Mouse (Mus musculus): ENCODE data around the gene Zscan22. TPM values are rescaled to one million over a fixed set of nuclear protein-coding genes. Genes with fewer than 3 reads are reported as not detected.
"Not testable (repeated sequence)": the region's sequence is repeated elsewhere in the genome, so short reads cannot be mapped to it uniquely, and the experiment has no call there.

Zscan22 gene
- 20.4 and 22.0 TPM in 2 replicates for polyA plus RNA-seq (2015; fragmentation: Nextera tagmentation; extraction: Ambion mirVana)

DNA sequence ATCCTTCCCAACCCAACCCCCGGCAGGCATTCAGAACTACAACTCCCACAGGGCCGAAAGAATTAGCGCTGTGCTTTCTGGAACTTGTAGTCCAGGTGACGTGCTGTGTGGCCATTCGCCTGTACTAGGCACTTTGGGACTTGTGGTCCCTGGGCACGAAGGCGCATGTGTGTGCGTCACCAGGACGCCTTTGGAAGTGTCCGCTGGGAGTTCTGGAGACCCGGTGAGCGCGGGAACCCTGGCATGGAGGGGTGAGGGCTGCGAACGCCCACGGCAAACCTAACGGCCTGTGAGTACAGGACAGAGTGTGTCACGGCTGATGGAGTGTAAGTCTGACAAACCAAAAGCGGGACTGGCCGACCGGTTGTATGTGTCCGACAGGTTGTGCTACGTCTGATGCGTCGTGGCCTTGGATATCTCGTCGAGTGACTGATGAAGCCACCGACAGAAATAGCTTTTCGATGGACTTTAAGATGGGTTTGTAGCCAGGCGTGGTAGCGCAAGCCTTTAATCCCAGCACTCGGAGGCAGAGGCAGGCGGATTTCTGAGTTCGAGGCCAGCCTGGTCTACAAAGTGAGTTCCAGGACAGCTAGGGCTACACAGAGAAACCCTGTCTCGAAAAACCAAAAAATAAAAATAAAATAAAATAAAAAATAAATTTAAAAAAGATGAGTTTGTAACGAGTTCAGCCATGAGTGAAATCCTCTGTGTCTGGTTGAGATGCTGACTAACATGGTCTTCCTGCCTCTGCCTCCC lies at the start of gene Zscan22:
Gene Zscan22 (plus strand): TSS at position 161 of the 756 bp plus-strand sequence.
- WGBS, result 6% methylated on average over 36 of the region's 36 CpGs
- H3K4me2 ChIP-seq (replicated peaks; ENCODE audit: low read depth, low read length), result peak within 1 kb of the TSS; percentile 54

DNA sequence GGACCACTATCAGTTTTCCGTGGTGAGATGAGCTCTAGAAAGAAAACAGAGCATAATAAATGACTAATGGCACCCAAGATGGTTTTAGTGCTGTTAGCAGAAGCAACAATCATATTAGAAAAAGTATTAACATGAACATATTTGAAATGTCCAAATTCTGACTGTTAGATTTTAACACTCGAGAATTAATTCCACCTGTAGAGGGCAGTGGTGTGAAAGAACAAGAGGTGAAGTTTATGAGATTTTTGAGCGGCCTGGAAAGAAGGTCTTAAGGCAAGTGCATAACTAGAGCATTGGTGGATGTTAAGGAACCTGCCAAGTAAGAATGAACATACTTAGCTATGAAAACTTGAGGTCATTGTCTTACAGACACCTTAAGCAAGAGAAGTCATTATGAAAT lies 23.3 kb upstream of the Zscan22 start:
- Histone ChIP-seq H3K4me1 (ENCODE audit: insufficient read depth, low read length) (no peaks in the 10 kb centered on the region), H3K4me2 (replicated peaks; ENCODE audit: low read depth, low read length) (no peak overlapping the region), H3K27ac (ENCODE audit: low read length) (no peak overlapping the region), H3K9ac (replicated peaks; ENCODE audit: low read length) (no peak overlapping the region), H3K27me3 (ENCODE audit: insufficient read depth, low read length) (no peaks in the 10 kb centered on the region), H3K4me3 (ENCODE audit: low read length) (no peak overlapping the region), H3K9me3 (ENCODE audit: low read length) (0 out of 2 replicates have a peak, but pooled peaks cover 4% of the 10 kb centered on the region), H3K36me3 (ENCODE audit: insufficient read depth, low read length) (no peaks in the 10 kb centered on the region)
- ATAC-seq (ENCODE audit: low FRiP score, low TSS enrichment), result no peak
- WGBS, result 21% methylated on average over 3 of the region's 3 CpGs

More for the DNA sequence above, at the start of gene Zscan22:
- peaks cover 9% of the 10 kb centered on the region for H3K4me1 ChIP-seq (ENCODE audit: insufficient read depth, low read length)
- peak within 1 kb of the TSS; percentile 76 for H3K9ac ChIP-seq (replicated peaks; ENCODE audit: low read length)
- H3K36me3 ChIP-seq (ENCODE audit: insufficient read depth, low read length), result no peaks in the 10 kb centered on the region
- peak within 1 kb of the TSS; percentile 72 for H3K4me3 ChIP-seq (ENCODE audit: low read length)
- no peaks in the 10 kb centered on the region for H3K9me3 ChIP-seq (ENCODE audit: low read length)
- ATAC-seq (ENCODE audit: low FRiP score, low TSS enrichment), result peak; percentile 99
- H3K27ac ChIP-seq (ENCODE audit: low read length), result no peak within 1 kb of the TSS
- H3K27me3 ChIP-seq (ENCODE audit: insufficient read depth, low read length), result no peaks in the 10 kb centered on the region

DNA sequence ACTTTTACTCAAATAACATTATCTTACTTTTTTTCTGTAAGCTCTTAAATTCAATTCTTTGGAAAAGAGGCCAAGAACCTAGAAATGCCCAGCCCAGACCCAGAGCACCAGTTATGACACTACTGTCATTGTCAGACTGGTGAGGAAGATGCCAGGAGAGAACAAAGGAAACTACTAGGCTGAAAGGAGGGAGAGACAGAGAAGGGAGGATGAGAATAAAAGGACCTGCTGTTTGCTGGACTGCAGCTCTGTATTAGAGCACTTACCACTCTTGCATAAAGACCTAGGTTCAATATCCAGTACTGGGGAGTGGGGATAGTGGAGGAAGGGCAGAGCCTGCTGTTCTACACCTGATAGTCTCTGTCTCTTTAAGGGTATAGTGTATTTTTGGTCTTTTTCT lies 17.6 kb upstream of the Zscan22 start:
- H3K4me2 ChIP-seq (replicated peaks; ENCODE audit: low read depth, low read length), result no peak overlapping the region
- no peak overlapping the region for H3K9ac ChIP-seq (replicated peaks; ENCODE audit: low read length)
- H3K9me3 ChIP-seq (ENCODE audit: low read length), result no peaks in the 10 kb centered on the region
- peaks cover 7% of the 10 kb centered on the region for H3K36me3 ChIP-seq (ENCODE audit: insufficient read depth, low read length)
- no peak overlapping the region for H3K27ac ChIP-seq (ENCODE audit: low read length)
- H3K4me3 ChIP-seq (ENCODE audit: low read length), result no peak overlapping the region
- H3K4me1 ChIP-seq (ENCODE audit: insufficient read depth, low read length), result peaks cover 11% of the 10 kb centered on the region
- ATAC-seq (ENCODE audit: low FRiP score, low TSS enrichment), result no peak
- no peaks in the 10 kb centered on the region for H3K27me3 ChIP-seq (ENCODE audit: insufficient read depth, low read length)

DNA sequence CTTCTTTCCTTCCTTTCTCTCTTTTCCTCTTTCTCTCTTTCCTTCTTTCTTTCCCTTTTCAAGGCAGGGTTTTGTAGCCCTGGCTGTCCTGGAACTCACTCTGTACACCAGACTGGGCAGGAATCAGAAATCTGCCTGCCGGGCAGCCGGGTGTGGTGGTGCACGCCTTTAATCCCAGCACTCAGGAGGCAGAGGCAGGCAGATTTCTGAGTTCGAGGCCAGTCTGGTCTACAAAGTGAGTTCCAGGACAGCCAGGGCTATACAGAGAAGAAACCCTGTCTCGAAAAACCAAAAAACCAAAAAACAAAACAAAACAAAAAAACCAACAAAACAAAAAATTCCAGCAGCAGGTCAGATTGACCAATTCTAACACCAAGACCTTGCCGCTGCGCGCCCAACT lies 17.1 kb upstream of the Zscan22 start:
- Histone ChIP-seq H3K36me3 (ENCODE audit: insufficient read depth, low read length) (peaks cover 12% of the 10 kb centered on the region), H3K4me1 (ENCODE audit: insufficient read depth, low read length) (peaks cover 11% of the 10 kb centered on the region), H3K4me3 (ENCODE audit: low read length) (peak overlapping the region; percentile 77), H3K4me2 (replicated peaks; ENCODE audit: low read depth, low read length) (peak overlapping the region; percentile 78), H3K9ac (replicated peaks; ENCODE audit: low read length) (0 out of 2 replicates have a peak overlapping the region, but pooled peaks have one; percentile 49)
- not testable (repeated sequence) for H3K27ac ChIP-seq (ENCODE audit: low read length); H3K9me3 ChIP-seq (ENCODE audit: low read length); H3K27me3 ChIP-seq (ENCODE audit: insufficient read depth, low read length)
- 38% methylated on average over 8 of the region's 8 CpGs for WGBS
- peak; percentile 4; the same call in 1 of the 2 replicates for ATAC-seq (ENCODE audit: low FRiP score, low TSS enrichment)

DNA sequence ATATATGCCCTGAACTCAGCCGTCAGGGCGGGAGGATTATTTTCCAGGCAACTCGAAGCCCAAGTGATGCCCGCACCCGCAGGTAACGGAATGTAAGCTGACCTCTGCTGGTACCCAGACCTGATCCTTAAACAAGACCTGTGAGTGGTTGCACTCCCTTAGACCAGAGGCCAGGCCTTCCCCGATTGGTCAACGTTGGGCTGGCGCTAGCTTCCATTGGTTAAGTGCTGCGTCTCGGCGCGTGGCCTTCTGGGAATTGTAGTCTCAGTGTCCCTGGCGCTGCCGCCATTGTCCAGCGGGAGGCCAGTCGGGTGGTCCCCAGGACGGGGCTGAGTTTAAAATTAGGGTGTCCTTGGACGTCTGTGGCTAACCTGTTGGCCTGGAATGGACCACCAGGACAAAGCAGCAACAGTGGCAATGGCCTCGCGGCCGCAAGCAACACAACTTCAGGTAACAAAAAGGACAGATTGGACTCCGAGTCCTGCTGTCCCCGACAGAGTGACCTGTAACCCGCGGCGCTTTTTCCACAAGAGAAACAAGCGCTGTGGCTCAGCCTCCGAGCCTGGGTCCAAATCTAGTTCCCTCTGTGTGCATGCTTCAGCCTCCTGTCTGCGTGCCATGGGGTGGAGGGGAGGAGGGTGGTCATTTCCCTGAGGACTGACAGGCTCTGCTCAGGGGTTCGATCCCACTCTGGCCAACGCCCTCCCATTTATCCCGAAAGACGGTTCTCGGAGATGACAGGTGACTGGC lies 16.5 kb upstream of the Zscan22 start, which contains the start of gene Zfp128:
Gene Zfp128 (plus strand): TSS at position 267 of the 750 bp plus-strand sequence.
- ATAC-seq (ENCODE audit: low FRiP score, low TSS enrichment), result peak; percentile 100
- peak within 1 kb of the TSS; percentile 78 for H3K4me2 ChIP-seq (replicated peaks; ENCODE audit: low read depth, low read length)
- peaks cover 11% of the 10 kb centered on the region for H3K4me1 ChIP-seq (ENCODE audit: insufficient read depth, low read length)
- H3K4me3 ChIP-seq (ENCODE audit: low read length), result peak within 1 kb of the TSS; percentile 77
- no peaks in the 10 kb centered on the region for H3K9me3 ChIP-seq (ENCODE audit: low read length)
- peaks cover 17% of the 10 kb centered on the region for H3K36me3 ChIP-seq (ENCODE audit: insufficient read depth, low read length)
- H3K9ac ChIP-seq (replicated peaks; ENCODE audit: low read length), result peak within 1 kb of the TSS; percentile 80
- under 1% methylated on average over 35 of the region's 35 CpGs for WGBS
- H3K27ac ChIP-seq (ENCODE audit: low read length), result no peak within 1 kb of the TSS
- no peaks in the 10 kb centered on the region for H3K27me3 ChIP-seq (ENCODE audit: insufficient read depth, low read length)

DNA sequence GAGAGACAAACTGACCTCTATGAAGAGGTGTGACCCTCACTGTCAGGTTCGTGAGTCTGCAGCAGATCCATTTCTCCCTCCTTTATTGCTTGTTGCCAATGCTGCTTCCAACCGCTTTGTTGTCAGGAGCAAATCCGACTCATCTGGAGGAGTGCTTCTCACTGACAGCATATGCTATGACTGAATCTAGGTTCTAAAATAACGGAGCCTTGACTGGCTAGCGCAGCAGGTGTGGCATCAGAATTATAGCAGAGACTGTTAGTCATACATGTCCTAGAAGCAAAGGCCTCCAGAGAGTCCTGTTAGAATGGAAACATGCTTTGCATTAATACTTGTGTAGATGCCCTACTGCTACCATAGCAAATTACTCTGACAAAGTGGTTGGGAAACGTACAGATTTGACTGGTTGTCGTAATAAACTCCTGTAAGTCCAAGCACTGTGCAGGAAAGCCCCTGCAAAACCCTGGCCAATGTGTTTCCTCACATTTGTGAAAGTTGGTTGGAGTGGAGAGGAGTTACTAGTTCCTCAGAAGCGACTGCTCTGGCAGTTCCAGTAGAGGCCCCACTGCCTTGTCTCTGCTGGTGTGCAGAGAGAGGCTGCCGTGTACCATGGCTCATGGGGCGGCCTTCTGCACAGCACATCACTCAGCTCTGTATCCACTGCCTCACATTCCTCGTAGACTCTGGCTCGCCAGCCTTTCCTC lies 10.9 kb upstream of the Zscan22 start:
- Histone ChIP-seq H3K27ac (ENCODE audit: low read length) (no peak overlapping the region), H3K4me2 (replicated peaks; ENCODE audit: low read depth, low read length) (no peak overlapping the region), H3K9ac (replicated peaks; ENCODE audit: low read length) (no peak overlapping the region), H3K4me3 (ENCODE audit: low read length) (no peak overlapping the region), H3K9me3 (ENCODE audit: low read length) (no peaks in the 10 kb centered on the region), H3K4me1 (ENCODE audit: insufficient read depth, low read length) (peaks cover 7% of the 10 kb centered on the region), H3K36me3 (ENCODE audit: insufficient read depth, low read length) (peaks cover 56% of the 10 kb centered on the region), H3K27me3 (ENCODE audit: insufficient read depth, low read length) (no peaks in the 10 kb centered on the region)
- 94% methylated on average over 12 of the region's 12 CpGs for WGBS
- ATAC-seq (ENCODE audit: low FRiP score, low TSS enrichment), result no peak

DNA sequence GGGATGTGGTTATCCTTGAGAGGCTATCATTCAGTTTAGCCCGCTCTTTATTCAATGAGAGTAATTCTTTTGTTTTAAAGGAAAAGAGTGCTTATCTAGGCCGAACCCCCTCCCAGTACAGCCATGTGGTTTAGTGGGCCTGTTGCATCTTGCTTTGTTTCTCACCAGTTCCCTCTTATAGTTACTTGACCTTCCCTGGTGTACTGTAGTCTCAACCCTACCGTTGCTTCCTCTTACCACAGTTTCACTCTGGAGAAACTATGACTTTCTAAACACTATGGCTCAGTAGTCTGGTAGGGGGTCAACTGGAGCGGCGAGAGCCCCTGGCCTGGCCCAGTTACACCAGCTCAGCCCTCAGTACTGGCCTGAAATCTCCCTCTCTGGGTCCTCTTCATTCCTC lies 10.0 kb upstream of the Zscan22 start:
- 93% methylated on average over 5 of the region's 5 CpGs for WGBS
- ATAC-seq (ENCODE audit: low FRiP score, low TSS enrichment), result no peak
- H3K4me2 ChIP-seq (replicated peaks; ENCODE audit: low read depth, low read length), result no peak overlapping the region
- H3K4me3 ChIP-seq (ENCODE audit: low read length), result no peak overlapping the region
- H3K27me3 ChIP-seq (ENCODE audit: insufficient read depth, low read length), result no peaks in the 10 kb centered on the region
- H3K27ac ChIP-seq (ENCODE audit: low read length), result no peak overlapping the region
- no peak overlapping the region for H3K9ac ChIP-seq (replicated peaks; ENCODE audit: low read length)
- no peaks in the 10 kb centered on the region for H3K4me1 ChIP-seq (ENCODE audit: insufficient read depth, low read length)
- H3K36me3 ChIP-seq (ENCODE audit: insufficient read depth, low read length), result peaks cover 58% of the 10 kb centered on the region
- no peaks in the 10 kb centered on the region for H3K9me3 ChIP-seq (ENCODE audit: low read length)

DNA sequence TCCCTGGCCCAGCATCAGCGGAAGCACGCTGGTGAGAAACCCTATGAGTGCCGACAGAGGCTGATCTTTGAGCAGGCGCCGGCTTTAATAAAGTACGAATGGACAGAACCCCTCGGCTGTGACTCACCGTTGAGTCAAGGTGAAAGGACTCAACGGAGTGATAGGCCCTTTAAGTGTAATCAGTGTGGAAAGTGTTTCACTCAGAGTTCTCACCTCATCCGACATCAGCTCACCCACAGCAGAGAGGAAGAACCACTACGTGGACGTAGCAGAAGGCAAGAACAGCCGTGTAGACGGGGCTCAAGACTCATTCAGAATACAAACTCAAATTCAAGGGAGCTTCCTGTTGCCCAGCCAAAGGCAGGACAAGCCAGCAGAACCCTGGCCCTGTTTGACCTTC lies 6.7 kb upstream of the Zscan22 start:
- Histone ChIP-seq H3K9ac (replicated peaks; ENCODE audit: low read length) (no peak overlapping the region), H3K27me3 (ENCODE audit: insufficient read depth, low read length) (no peaks in the 10 kb centered on the region), H3K9me3 (ENCODE audit: low read length) (no peaks in the 10 kb centered on the region), H3K4me1 (ENCODE audit: insufficient read depth, low read length) (no peaks in the 10 kb centered on the region), H3K36me3 (ENCODE audit: insufficient read depth, low read length) (peaks cover 42% of the 10 kb centered on the region), H3K4me2 (replicated peaks; ENCODE audit: low read depth, low read length) (no peak overlapping the region), H3K27ac (ENCODE audit: low read length) (no peak overlapping the region), H3K4me3 (ENCODE audit: low read length) (no peak overlapping the region)
- ATAC-seq (ENCODE audit: low FRiP score, low TSS enrichment), result no peak
- WGBS, result 94% methylated on average over 14 of the region's 14 CpGs

DNA sequence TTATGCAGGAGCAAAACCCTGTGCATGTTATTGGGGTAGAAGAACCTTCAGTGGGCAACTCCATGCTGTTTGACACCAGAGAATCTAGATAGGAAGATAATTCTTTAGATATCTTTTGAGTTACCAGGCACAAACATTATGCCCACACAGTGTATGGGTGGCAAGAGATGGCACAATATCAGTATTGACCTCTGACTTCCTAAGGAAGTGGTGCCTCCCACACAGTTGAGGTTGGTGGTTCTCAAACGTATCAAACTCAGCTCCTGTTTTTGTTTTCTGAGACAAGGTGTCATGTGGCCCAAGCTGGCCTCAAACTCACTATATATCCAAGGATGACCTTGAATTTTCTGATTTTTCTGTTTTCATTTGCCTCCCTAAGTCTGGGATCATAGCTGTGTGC lies 6.3 kb upstream of the Zscan22 start:
- 52% methylated on average over 1 of the region's 1 CpGs for WGBS
- no peak overlapping the region for H3K27ac ChIP-seq (ENCODE audit: low read length)
- H3K9me3 ChIP-seq (ENCODE audit: low read length), result no peaks in the 10 kb centered on the region
- no peak overlapping the region for H3K4me3 ChIP-seq (ENCODE audit: low read length)
- ATAC-seq (ENCODE audit: low FRiP score, low TSS enrichment), result no peak
- H3K36me3 ChIP-seq (ENCODE audit: insufficient read depth, low read length), result peaks cover 38% of the 10 kb centered on the region
- H3K27me3 ChIP-seq (ENCODE audit: insufficient read depth, low read length), result no peaks in the 10 kb centered on the region
- no peak overlapping the region for H3K4me2 ChIP-seq (replicated peaks; ENCODE audit: low read depth, low read length)
- no peak overlapping the region for H3K9ac ChIP-seq (replicated peaks; ENCODE audit: low read length)
- no peaks in the 10 kb centered on the region for H3K4me1 ChIP-seq (ENCODE audit: insufficient read depth, low read length)
